Mouse (Mus musculus) embryonic facial prominence, embryonic 13.5 days (tissue): ENCODE measurements around the gene Grid2. TPM values are rescaled to one million over a fixed set of nuclear protein-coding genes. Genes with fewer than 3 reads are reported as not detected.

ENCODE experiments used
- ATAC-seq: fragments of 200-750 bp; cut with Nextera tagmentation; 2 replicates; pipeline ENCODE4 v1.8.0; 2017; ENCODE audit warnings: low read depth; ENCODE audit not compliant: insufficient number of reproducible peaks, insufficient read depth, low FRiP score, low TSS enrichment
- H3K27ac ChIP-seq: fragments of 300-500 bp; sonication (generic); 2 replicates; pipeline ENCODE4 v1.5.1; 2015; ENCODE audit warnings: moderate library complexity, mild to moderate bottlenecking, inconsistent platforms
- H3K27me3 ChIP-seq: fragments of 300-500 bp; sonication (generic); 2 replicates; pipeline ENCODE4 v1.6.1; 2015; ENCODE audit warnings: mild to moderate bottlenecking, inconsistent platforms
- H3K36me3 ChIP-seq: fragments of 300-500 bp; sonication (generic); 2 replicates; pipeline ENCODE4 v1.6.1; 2015; ENCODE audit warnings: mild to moderate bottlenecking, inconsistent platforms
- H3K4me1 ChIP-seq: fragments of 300-500 bp; sonication (generic); 2 replicates; pipeline ENCODE4 v1.6.1; 2015; ENCODE audit warnings: inconsistent platforms
- H3K4me2 ChIP-seq: fragments of 300-500 bp; sonication (generic); 2 replicates; pipeline ENCODE4 v1.6.1; 2015; ENCODE audit warnings: moderate library complexity, mild to moderate bottlenecking, inconsistent platforms
- H3K4me3 ChIP-seq: fragments of 300-500 bp; sonication (generic); 2 replicates; pipeline ENCODE4 v1.5.1; 2015; ENCODE audit warnings: mild to moderate bottlenecking, inconsistent platforms
- H3K9ac ChIP-seq: fragments of 300-500 bp; sonication (generic); 2 replicates; pipeline ENCODE4 v1.6.1; 2015; ENCODE audit warnings: mild to moderate bottlenecking, inconsistent platforms
- H3K9me3 ChIP-seq: fragments of 300-500 bp; sonication (generic); 2 replicates; pipeline ENCODE4 v1.6.1; 2016; ENCODE audit warnings: inconsistent platforms
- WGBS: fragments of 180-500 bp; shearing (Covaris S2); methylation state at CpG from one replicate; pipeline ENCODE4 v1.1.7; 2015; ENCODE audit warnings: mixed read lengths; 5-methylcytosine and 5-hydroxymethylcytosine counted together
- polyA plus RNA-seq: library from polyadenylated mRNA; unstranded; fragments of >200 nt; fragmentation: Nextera tagmentation; extraction: Ambion mirVana; gene quantifications from 2 replicates; pipeline ENCODE4 v1.2.1, GENCODE M21; 2015

Grid2 gene
- polyA plus RNA-seq, 1 experiment from 2014 or later = 2.0 TPM

DNA sequence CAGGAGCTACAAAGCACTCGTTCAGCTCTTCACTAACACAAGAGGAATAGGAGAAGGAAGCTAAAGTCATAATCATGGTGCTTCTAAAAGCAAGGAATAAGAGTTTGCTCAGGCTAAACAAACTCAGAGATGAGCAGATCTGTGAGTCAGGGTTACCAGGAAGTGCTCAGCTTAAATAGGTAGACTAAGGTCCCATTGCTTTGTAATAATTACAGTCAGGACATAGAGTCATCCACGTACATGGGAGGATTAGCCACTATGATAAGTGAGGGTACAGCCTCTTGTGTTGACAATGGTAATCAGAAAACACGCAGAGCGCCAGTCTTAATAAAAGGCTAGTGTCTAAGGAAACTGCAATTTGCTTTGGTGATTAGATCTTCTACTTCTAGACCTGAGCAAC is 1480.6 kb downstream of the Grid2 start:
- H3K4me3 ChIP-seq = no peak overlapping the region
- 61% methylated on average over 4 of the region's 4 CpGs for WGBS
- no peak overlapping the region for H3K4me2 ChIP-seq
- peaks cover 65% of the 10 kb centered on the region for H3K27me3 ChIP-seq
- no peak overlapping the region for H3K27ac ChIP-seq
- ATAC-seq = no peak
- H3K9ac ChIP-seq = no peak overlapping the region
- H3K9me3 ChIP-seq = no peaks in the 10 kb centered on the region
- no peaks in the 10 kb centered on the region for H3K36me3 ChIP-seq
- peaks cover 9% of the 10 kb centered on the region; the same call in 1 of the 2 replicates for H3K4me1 ChIP-seq

DNA sequence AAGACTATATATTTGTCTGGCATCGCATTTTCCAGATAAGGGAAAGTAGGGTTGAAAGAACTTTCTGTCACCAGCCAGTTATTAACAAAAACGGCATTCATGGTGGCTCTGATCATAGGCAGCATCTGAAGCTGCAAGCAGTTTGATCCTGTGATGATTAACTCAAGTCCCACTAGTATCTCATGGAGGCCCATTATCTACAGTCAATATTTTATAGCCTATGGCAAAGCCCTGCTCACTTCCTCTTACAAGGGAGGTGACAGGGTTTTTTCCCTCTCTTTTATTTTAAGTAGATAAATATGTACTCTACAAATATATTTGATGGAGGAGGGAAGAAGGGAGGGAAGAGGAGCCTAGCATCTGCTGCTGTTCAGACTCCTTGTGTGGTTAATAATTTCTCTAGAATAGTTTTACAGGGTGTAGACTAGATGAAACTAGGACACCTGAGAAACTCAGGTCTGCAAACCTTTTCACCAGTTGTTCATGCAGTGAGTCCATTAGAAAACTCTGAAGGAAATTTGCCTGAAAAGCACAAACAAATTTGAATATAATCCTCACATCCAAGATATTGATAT is 1487.3 kb downstream of the Grid2 start:
- Histone ChIP-seq H3K9me3 (no peaks in the 10 kb centered on the region), H3K27me3 (0 out of 2 replicates have a peak, but pooled peaks cover 3% of the 10 kb centered on the region), H3K27ac (no peak overlapping the region), H3K4me3 (no peak overlapping the region), H3K9ac (no peak overlapping the region), H3K4me1 (no peaks in the 10 kb centered on the region), H3K4me2 (no peak overlapping the region), H3K36me3 (no peaks in the 10 kb centered on the region)
- 77% methylated on average over 2 of the region's 2 CpGs for WGBS
- ATAC-seq = no peak
